Mouse (Mus musculus) hindlimb bud, embryonic 11.5 days (tissue): ENCODE results near the gene Shb.
"Not testable (repeated sequence)": the region's sequence is repeated elsewhere in the genome, so short reads cannot be mapped to it uniquely, and the experiment has no call there.

Source experiments
- DNase-seq: peaks from one replicate; pipeline ENCODE4 v3.0.0-alpha.2; 2012; ENCODE audit warnings: low read depth, low spot score; ENCODE audit errors: extremely low spot score

Shb gene

DNA sequence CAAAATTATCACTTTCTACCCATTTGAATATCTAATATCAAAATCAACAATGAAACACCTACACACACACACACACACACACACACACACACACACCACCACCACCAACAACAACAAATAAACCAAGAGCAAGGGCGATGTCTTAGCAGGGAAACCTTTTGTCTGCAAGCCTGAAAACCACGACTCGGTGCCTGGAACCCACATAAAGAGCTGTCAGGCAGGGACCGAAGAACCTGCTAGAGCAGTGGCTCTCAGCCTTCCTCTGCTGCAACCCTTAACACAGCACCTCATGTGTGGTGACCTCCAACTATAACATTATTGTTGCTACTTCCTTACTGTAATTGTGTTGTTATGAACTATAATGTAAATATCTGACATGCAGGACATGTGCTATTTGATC, 130.0 kb downstream of the Shb start:
- no peak for DNase-seq

DNA sequence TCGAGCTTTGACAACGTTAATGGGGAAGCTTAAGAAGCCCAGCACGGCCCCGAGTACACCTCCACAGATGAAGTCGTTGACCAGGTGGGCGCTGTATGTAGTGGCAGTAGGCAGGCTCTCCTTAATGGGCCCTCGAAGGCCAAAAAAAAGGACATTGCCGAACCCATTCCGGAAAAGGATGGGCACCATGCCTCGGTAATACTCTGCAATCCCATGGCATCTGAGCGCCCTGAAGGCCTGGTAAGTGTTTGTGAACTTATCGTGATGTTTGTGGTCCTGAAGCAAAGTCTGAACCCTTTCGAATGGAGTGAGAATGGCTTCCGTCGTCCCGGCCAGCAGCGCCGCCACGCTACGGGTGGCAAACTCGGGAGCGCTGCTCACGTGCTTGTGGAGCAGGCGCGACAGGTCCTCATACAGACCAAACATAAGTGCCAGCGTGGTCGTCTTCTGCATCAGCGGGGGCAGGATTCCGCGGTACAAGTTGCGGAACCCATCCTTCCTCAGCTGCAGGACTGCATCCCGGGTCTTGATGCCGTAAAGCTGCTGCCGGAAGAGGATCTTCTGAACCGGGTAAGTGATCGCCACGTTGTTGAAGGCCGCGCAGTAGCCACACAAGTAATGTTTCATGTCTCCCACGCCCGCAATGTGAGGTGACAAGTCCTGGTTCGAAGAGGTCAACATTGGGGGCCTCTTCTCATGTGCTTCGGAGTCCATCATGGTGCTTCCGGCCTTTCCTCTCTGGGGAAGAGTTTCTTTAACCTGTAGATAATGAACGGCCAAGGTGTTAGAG, 132.7 kb downstream of the Shb start:
- no peak for DNase-seq

DNA sequence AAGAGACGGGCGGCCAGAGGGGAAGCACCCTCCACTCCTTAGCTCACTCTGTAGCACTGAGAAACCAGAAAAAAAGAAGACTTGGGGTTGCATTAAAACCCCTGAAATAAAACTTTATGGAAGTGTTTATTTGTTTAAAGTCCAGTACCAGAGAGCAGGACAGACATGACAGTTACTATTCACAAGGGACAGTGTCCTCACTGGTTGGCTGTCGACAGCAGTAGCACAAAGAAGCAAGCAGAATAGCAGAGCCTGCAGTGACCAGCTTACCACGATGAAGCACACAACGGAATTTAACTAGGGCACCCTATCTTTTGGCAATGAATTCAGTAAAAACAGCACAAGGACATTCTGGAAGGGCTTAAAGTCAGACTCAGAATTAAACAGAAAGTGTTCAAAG, 134.0 kb downstream of the Shb start:
- not testable (repeated sequence) for DNase-seq

DNA sequence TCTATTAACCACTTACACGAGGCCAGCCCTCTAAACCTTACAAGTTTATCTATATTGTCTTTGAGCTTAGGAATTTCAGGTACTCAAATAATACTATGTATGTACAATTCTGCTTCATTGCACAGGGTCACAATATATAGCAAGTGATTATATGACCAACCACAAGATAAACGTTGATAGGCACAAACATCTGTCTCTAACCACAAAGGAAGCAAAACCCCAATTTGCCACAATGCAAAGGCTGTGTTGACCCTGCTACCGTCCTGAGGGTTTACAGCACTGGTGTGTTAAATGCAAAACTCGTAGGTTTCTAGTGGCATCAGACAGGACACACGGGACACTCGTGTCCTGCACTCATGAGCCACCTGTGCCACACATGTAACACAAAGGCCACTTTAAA, 136.1 kb downstream of the Shb start:
- DNase-seq: not testable (repeated sequence)

DNA sequence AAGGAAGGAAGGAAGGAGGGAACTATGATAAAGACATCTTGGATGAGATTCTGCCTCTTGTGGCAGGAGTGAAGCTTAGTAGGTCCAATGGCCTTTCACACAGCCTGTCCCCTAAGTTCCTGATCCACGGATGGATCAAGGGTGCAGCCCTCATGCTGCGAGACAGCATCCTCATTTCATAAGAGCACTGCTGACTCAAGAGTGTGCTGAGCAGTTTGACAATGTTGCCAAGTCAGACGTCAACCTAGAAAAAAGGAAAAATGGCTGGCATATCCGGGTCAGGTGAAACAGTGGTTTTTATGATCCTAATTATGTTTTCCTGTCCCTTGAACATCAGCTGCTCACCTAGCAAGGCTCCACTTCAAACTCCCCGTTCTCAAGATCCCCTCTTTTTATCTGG, 138.6 kb downstream of the Shb start:
- no peak for DNase-seq

DNA sequence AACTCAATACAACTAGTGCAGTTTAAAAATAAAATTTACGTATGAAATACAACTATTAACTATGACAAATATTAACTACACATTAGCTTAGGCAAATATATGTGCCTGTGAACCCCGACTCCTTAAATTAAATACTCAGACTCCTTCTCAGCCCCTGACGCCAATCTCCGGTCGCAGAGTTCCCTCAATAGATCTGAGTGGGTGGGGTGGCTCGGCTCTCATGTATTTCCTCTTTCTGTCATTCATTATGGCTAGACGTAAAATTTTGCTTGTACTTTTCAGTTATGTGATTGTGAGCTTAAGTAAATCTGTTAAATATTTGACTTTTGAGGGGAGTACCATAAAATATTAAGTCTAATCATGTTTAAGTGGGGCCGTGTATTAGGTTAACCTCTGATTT, 139.3 kb downstream of the Shb start:
- DNase-seq: no peak

DNA sequence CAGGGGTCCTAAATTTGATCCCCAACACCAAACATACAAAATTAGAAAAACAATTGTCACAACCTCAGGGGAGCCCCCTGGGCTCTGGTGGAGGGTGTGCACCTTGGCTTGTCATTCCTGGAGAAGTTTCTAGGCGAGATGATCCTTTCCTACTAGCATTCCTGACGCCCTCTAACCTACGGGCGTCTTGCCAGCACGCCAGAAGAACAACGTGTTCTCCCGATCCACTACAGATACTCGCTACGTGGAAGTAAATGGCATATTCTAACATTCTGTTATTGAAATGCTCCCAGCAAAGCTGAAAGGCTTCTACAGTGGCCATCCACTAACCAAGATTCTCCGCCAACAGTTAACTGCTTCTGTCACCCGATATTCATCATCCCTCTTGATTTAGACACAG, 139.7 kb downstream of the Shb start:
- DNase-seq: no peak

DNA sequence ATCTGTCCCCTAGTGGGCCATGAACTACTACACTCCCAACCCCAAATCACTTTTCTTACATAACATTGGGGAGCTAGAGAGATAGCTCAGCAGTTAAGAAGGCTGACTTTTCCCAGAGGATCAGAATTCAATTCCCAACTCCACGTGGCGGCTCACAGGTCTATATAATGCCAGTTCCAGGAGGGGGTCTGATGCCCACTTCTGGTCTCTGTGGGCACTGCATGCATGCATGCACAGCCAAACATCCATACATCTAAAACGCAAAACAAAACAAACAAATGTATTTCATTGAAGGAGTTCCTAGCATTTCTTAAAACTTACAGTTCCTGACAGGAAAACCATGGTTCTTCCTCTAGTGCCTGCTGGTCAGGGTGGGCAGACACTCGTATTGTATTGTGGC, 140.2 kb downstream of the Shb start:
- DNase-seq: no peak

DNA sequence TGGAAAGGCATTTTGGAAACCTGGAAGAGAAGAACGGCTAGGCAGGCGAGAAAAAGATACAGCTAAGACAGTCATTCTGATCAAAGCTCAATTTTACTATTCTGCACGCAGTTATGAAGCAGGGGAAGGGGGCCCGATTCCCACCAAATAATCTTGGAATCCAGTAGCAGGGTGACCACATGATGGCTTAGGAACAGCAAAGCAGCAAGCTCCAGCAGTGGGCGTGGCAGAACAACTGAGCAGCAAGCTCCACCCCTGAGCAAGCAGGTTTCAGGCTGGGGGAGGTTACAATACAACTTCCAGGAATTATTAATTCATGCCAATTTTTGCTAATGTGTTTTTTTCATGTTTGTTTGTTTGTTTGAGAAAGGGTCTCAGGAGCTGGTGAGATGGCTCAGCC, 145.0 kb downstream of the Shb start:
- DNase-seq: not testable (repeated sequence)

DNA sequence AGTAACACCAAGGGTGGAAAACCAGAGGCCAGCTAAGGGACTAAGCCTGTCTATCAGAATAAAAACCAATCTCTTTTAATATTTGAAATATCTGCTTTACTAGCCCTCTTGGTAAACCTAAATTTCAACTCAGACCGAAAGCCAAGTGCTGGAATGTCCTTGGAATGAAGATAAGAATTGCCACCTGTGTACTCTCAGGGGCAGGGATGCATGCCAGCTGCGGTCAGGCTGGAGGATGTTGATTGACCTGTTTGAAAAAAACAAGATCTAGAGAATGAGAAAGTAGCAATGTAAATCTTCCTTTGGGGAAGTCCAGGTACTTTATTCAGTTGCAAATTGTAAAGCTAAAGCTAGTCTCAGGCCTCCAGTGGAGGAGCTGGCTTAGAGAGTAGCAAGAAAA, 150.1 kb downstream of the Shb start:
- DNase-seq: not testable (repeated sequence)

DNA sequence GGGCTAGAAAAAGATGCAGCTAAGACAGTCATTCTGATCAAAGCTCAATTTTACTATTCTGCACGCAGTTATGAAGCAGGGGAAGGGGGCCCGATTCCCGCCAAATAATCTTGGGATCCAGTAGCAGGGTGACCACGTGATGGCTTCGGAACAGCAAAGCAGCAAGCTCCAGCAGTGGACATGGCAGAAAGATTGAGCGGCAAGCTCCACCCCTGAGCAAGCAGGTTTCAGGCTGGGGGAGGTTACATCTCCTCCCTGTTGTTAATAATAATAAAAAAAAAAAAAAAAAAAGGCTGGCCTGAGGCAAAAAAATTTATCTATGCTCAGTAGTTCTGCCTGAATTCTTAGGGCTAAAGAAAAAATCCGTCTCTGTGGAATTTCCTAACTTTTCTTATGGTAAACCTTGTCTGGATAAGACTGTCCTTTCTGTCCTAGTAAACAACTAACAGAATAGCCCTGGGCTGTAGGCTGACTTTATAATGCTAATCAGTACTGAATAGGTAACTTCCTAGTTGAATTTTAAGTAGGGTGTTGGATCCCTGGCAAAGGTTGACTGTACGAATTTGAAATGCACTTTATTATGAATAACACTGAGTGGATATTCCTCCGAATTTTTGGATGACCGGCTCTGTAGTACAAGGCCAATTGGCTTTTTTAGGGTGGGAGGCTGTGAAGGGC, 151.2 kb downstream of the Shb start:
- not testable (repeated sequence) for DNase-seq

DNA sequence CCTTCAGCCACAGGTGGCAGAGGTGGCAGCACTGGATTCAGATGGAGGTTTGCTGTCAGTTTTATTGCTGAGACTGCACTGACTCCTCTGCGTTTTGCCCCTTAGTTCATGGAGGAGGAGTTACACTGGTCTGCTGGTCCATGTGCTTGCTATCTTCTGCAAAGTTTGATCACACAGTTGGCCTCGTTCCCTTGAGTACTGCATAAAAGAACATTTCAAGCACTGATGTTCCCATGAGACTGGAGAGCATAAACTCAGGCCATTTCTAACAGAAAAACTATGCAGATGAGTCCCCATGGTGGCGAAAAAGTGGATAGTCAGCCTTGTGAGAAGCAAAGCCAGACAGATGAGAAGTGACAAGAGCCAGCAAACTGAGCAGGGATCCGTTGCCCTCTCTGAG, 155.7 kb downstream of the Shb start:
- DNase-seq: no peak

DNA sequence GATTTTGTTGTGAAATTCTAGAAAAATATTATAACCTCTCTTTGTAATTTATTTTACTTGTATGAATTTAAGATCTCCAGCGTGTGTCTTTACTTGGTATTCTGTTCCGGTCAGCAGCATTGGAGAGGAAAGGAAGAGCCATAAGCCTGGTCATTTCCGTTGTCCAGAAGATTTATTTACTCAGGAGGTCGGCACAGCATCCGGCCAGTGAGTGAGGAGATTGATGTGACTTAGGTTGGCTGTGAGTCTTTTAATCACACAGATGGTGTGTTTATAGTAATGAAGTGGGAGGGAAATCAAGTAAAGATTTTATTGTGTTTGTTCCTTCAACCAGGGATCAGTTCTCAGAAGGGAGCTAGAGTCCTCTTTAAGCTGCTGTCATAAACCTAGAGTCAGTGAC, 157.4 kb downstream of the Shb start:
- DNase-seq: no peak
